Mouse (Mus musculus) C2C12 (cell line): ENCODE data around the gene Mpst. TPM values are rescaled to one million over a fixed set of nuclear protein-coding genes. Genes with fewer than 3 reads are reported as not detected.
A peak's percentile ranks its signal among the peaks of the same experiment; 100 is the strongest.

Source experiments
- H3K27me3 ChIP-seq: one replicate; pipeline ENCODE4 v1.6.1; 2011; ENCODE audit not compliant: control insufficient read depth, insufficient read depth, insufficient read length
- H3K36me3 ChIP-seq: one replicate; pipeline ENCODE4 v1.6.1; 2011; ENCODE audit not compliant: control insufficient read depth, insufficient read depth
- H3K4me3 ChIP-seq: one replicate; pipeline ENCODE4 v1.5.1; 2011; ENCODE audit warnings: mild to moderate bottlenecking, control low read depth; ENCODE audit not compliant: poor library complexity, insufficient read depth, severe bottlenecking
- H3K79me2 ChIP-seq: one replicate; pipeline ENCODE4 v1.6.1; 2011; ENCODE audit not compliant: control insufficient read depth, insufficient read depth
- H3K79me3 ChIP-seq: one replicate; pipeline ENCODE4 v1.6.1; 2011; ENCODE audit warnings: low read depth, control low read depth
- H3ac ChIP-seq: one replicate; pipeline ENCODE3; 2011; ENCODE audit warnings: low read depth; ENCODE audit not compliant: control insufficient read depth, insufficient read length
- CEBPB ChIP-seq: IDR thresholded peaks from one replicate; pipeline ENCODE4 v1.6.1; 2011; ENCODE audit warnings: low read depth, mild to moderate bottlenecking, control low read depth, moderate library complexity
- CTCF ChIP-seq: IDR thresholded peaks from one replicate; pipeline ENCODE4 v1.5.1; 2011; ENCODE audit not compliant: control insufficient read depth, insufficient read depth, insufficient read length
- FOSL1 ChIP-seq: IDR thresholded peaks from one replicate; pipeline ENCODE4 v1.8.0; 2011; ENCODE audit warnings: mild to moderate bottlenecking, low read length; ENCODE audit not compliant: poor library complexity, insufficient read depth, severe bottlenecking
- MAX ChIP-seq: IDR thresholded peaks from one replicate; pipeline ENCODE4 v1.6.1; 2011; ENCODE audit warnings: mild to moderate bottlenecking, control low read depth
- MYOD1 ChIP-seq: IDR thresholded peaks from one replicate; pipeline ENCODE4 v1.6.1; 2011; ENCODE audit warnings: low read depth; ENCODE audit not compliant: control insufficient read depth, insufficient read length
- MYOG ChIP-seq: IDR thresholded peaks from one replicate; pipeline ENCODE4 v1.6.1; 2011; ENCODE audit not compliant: control insufficient read depth, insufficient read length; ENCODE audit errors: extremely low read depth
- USF1 ChIP-seq: IDR thresholded peaks from one replicate; pipeline ENCODE4 v1.6.1; 2011; ENCODE audit warnings: low read depth, mild to moderate bottlenecking, control low read depth, moderate library complexity
- polyA plus RNA-seq: library from polyadenylated mRNA; unstranded; fragments of >200 nt; fragmentation: generic; extraction: Trizol; gene quantifications from one replicate; pipeline ENCODE4 v1.2.1, GENCODE M21; 2012; ENCODE audit warnings: missing spikeins

The Mpst gene
- polyA plus RNA-seq, 1 experiment, result 44.7 TPM

DNA sequence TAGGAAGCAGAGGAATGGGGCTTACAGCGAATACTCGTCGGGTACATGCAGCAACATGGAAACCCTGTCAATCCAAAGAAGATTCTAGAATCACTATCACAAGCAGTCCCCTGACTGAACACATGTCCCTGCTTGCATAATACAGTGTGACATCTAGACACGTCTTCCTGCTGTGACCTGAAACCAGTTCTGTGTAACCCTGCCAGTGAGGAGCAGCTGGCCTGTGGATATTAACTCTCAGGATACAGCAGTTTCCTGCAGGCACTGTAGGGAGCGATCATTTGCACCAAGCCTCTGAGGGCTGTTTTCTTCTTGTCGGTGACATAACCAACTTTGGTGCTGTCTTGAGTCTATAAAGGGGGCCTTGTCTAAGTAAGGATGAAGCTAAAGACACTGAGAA is 4.9 kb upstream of the Mpst start:
- peaks cover 7% of the 10 kb centered on the region for H3K27me3 ChIP-seq
- no peaks in the 10 kb centered on the region for H3K79me3 ChIP-seq
- H3K79me2 ChIP-seq, result no peaks in the 10 kb centered on the region
- TF ChIP-seq MYOD1, result no peak
- TF ChIP-seq FOSL1, result no peak
- no peak for TF ChIP-seq CTCF
- no peak for TF ChIP-seq MYOG
- no peak for TF ChIP-seq CEBPB
- TF ChIP-seq USF1, result no peak
- no peak for TF ChIP-seq MAX
- H3ac ChIP-seq, result no peak overlapping the region
- no peaks in the 10 kb centered on the region for H3K36me3 ChIP-seq
- no peak overlapping the region for H3K4me3 ChIP-seq

GRCm38 (mm10) chr15:78401921-78402320 is 4.3 kb upstream of the Mpst start:
- H3K79me3 ChIP-seq, result no peaks in the 10 kb centered on the region
- no peaks in the 10 kb centered on the region for H3K79me2 ChIP-seq
- H3K4me3 ChIP-seq, result no peak overlapping the region
- no peaks in the 10 kb centered on the region for H3K36me3 ChIP-seq
- no peak overlapping the region for H3ac ChIP-seq
- TF ChIP-seq MYOG (no peak), CEBPB (no peak), USF1 (no peak), MAX (no peak), CTCF (no peak), MYOD1 (no peak), FOSL1 (no peak)
- peaks cover 5% of the 10 kb centered on the region for H3K27me3 ChIP-seq

DNA sequence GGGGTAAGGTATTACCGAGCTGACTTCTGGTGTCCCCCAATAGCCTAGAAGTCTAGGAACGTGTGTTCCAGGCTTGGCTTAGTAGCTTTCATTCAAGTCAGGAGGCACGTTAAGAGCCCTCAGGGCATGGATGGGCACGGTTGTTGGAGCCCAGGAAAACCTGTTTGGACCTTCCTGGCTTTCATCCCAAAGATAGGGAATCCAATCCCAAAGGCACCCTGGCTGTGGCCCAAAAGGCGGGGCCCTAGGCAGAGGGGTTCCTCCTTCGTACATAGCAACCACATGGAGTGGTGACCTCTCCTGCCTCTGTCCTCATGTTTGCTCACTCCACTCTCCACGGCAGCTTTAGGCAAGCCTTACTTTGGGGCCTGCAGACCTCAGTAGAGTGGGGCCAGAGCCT is 3.8 kb upstream of the Mpst start:
- no peaks in the 10 kb centered on the region for H3K79me2 ChIP-seq
- no peaks in the 10 kb centered on the region for H3K79me3 ChIP-seq
- H3K36me3 ChIP-seq, result no peaks in the 10 kb centered on the region
- TF ChIP-seq MYOG, result no peak
- TF ChIP-seq CEBPB, result no peak
- no peak for TF ChIP-seq FOSL1
- no peak for TF ChIP-seq MYOD1
- no peak for TF ChIP-seq CTCF
- TF ChIP-seq USF1, result no peak
- no peak for TF ChIP-seq MAX
- H3ac ChIP-seq, result no peak overlapping the region
- H3K27me3 ChIP-seq, result peaks cover 4% of the 10 kb centered on the region
- H3K4me3 ChIP-seq, result no peak overlapping the region

- Histone ChIP-seq H3K79me3 (no peaks in the 10 kb centered on the region), H3K4me3 (no peak overlapping the region), H3ac (no peak overlapping the region), H3K79me2 (no peaks in the 10 kb centered on the region), H3K36me3 (no peaks in the 10 kb centered on the region), H3K27me3 (no peaks in the 10 kb centered on the region)
- TF ChIP-seq MYOD1 (no peak), CTCF (no peak), FOSL1 (no peak), USF1 (no peak), CEBPB (no peak), MAX (no peak), MYOG (no peak)
Observed at GRCm38 (mm10) chr15:78403301-78403741, 2.9 kb upstream of the Mpst start.

DNA sequence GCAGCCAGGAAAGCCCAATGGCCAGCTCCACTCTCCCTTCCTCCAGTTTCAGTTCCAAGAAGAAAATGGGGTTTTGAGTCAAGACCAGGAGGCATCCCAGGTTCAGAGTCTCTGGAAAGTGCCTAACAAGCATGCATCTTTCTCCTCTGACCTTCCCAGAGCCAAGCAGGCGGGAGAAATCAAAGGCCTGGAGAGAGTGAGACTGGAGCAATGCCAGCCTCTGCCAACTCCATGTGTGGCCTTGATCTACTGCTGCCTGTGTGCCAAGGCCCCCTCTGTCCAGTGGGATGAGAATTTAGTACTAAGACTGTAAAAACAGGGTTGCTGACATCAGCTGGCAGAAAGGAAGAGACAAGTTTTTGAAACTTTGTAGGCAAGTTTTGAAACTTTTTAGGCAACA is 2.3 kb upstream of the Mpst start:
- no peak overlapping the region for H3K4me3 ChIP-seq
- H3K79me3 ChIP-seq, result no peaks in the 10 kb centered on the region
- H3K27me3 ChIP-seq, result no peaks in the 10 kb centered on the region
- H3ac ChIP-seq, result no peak overlapping the region
- no peaks in the 10 kb centered on the region for H3K36me3 ChIP-seq
- no peaks in the 10 kb centered on the region for H3K79me2 ChIP-seq
- no peak for TF ChIP-seq MYOG
- no peak for TF ChIP-seq CEBPB

DNA sequence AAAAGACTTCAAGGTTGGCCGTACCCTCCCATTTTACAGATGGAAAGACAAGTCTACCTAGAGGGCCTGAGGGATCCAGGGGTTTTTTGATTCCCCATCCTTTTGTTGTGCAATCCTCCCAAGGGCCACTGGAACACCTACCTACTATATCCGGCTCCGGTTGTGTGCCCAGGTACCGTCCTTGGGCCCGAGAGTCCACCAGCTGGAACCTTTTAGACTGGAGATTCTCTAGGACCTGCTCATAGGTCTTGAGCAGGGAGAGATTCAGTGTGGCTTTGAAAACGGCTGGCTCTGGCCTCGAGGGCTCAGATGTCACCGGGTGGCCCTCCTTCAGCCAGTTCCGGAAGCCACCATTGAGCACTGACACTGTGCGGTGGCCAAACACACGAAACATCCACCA is 1.1 kb upstream of the Mpst start:
- Histone ChIP-seq H3K79me3 (no peaks in the 10 kb centered on the region), H3K79me2 (no peaks in the 10 kb centered on the region), H3K36me3 (no peaks in the 10 kb centered on the region), H3ac (peak overlapping the region; percentile 49), H3K27me3 (no peaks in the 10 kb centered on the region), H3K4me3 (peak overlapping the region; percentile 82)
- TF ChIP-seq CEBPB (no peak), MYOG (no peak), USF1 (no peak), FOSL1 (no peak), MAX (no peak), MYOD1 (no peak), CTCF (no peak)
